Mouse (Mus musculus): ENCODE measurements around the gene Cmtr2.

DNA sequence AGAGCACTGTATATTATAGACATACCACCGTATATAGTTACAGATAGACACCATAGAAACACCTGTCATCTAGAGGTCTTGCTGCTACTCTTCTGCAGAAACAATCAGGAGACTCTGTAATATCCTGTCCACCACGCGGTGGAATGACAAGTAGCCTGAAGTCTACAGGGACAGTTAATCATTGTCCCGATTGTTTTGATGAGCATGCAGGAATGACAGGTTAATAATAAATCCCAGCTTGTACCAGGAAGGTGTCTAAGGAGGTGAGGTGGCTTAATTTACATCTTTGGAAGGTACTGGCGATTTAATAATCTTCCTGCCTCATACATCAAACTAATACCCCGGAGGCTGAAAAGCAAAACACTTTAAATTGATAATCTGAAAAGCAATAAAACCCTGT, 15.3 kb downstream of the Cmtr2 start:
- TF ChIP-seq CTCF (IDR thresholded peaks at IDR 0.05; ENCODE audit: borderline replicate concordance, insufficient read depth, low read length) (no peak), POLR2A (IDR thresholded peaks at IDR 0.05; ENCODE audit: low read depth, low read length) (no peak)

Data from embryonic fibroblast, embryonic 13.5 days (primary cell).